Mouse (Mus musculus): Measurements from ENCODE around the gene Rnf32.

Gene Rnf32

DNA sequence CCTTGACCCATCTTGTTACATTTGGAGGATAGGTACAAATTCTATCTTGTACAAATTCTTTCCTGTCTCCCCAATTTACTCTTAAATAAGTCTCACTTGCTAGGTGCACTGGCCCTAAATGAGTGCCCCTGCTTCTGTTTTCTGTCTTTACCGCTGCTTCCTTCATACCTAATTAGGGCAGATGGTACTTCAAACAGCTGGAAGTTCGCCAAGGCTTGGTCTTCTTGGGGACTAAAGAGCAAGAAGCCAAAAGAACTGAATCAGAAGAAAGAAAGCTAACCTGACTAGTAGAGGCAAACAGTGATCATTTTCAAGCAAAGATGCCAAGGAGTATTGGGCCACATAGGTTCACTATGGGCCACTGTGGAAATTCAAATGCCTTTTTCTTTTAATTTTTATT is 77.6 kb downstream of the Rnf32 start:
- DNase-seq (ENCODE audit: low read depth, low spot score), result no peak

DNA sequence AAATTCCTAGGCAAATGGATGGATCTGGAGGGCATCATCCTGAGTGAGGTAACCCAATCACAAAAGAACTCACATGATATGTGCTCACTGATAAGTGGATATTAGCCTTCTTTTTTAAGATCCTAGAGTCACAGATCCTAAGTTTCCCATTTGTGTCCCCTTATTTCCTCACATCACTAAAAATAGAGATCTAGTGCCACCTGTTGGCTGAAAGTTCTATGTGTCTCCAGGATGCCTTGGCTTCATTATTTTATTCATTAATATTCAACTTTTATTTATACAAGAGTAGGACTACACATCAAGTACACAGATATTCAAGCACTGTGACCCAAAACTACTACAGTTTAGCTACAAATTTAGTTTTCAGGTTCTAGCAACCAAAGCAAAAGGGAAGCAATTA is 79.0 kb downstream of the Rnf32 start:
- DNase-seq (ENCODE audit: low read depth, low spot score), result no peak

Measured in skeletal muscle tissue, adult 2 months (tissue).